Mouse (Mus musculus) hindbrain, embryonic 10.5 days (tissue): Measurements from ENCODE around the gene Gm10037. TPM values are rescaled to one million over a fixed set of nuclear protein-coding genes. Genes with fewer than 3 reads are reported as not detected.
A peak's percentile ranks its signal among the peaks of the same experiment; 100 is the strongest.
"Not testable (repeated sequence)": the region's sequence is repeated elsewhere in the genome, so short reads cannot be mapped to it uniquely, and the experiment has no call there.

Source experiments
- DNase-seq: peaks from one replicate; pipeline ENCODE4 v3.0.0-alpha.2; 2017; ENCODE audit warnings: low spot score
- H3K27ac ChIP-seq: fragments of 300-500 bp; sonication (generic); 2 replicates; pipeline ENCODE4 v1.5.1; 2016; ENCODE audit warnings: mild to moderate bottlenecking, moderate library complexity
- H3K27me3 ChIP-seq: fragments of 300-500 bp; sonication (generic); 2 replicates; pipeline ENCODE4 v1.6.1; 2016; ENCODE audit warnings: mild to moderate bottlenecking; ENCODE audit not compliant: poor library complexity, insufficient read depth, severe bottlenecking
- H3K36me3 ChIP-seq: fragments of 300-500 bp; sonication (generic); 2 replicates; pipeline ENCODE4 v1.6.1; 2016; ENCODE audit warnings: mild to moderate bottlenecking, moderate library complexity
- H3K4me1 ChIP-seq: fragments of 300-500 bp; sonication (generic); replicated peaks from 2 replicates; pipeline ENCODE4 v1.6.1; 2016; ENCODE audit warnings: mild to moderate bottlenecking
- H3K4me3 ChIP-seq: fragments of 300-500 bp; sonication (generic); 2 replicates; pipeline ENCODE4 v1.5.1; 2016; ENCODE audit warnings: mild to moderate bottlenecking, moderate library complexity
- H3K9me3 ChIP-seq: fragments of 300-500 bp; sonication (generic); 2 replicates; pipeline ENCODE4 v1.6.1; 2016; ENCODE audit warnings: mild to moderate bottlenecking, moderate library complexity
- WGBS: fragments of 180-500 bp; shearing (Covaris S2); methylation state at CpG from one replicate; pipeline ENCODE4 v1.1.7; 2016; 5-methylcytosine and 5-hydroxymethylcytosine counted together
- polyA plus RNA-seq: library from polyadenylated mRNA; unstranded; fragments of >200 nt; fragmentation: Nextera tagmentation; extraction: Ambion mirVana; gene quantifications from 2 replicates; pipeline ENCODE4 v1.2.1, GENCODE M21; 2016

The Gm10037 gene
- polyA plus RNA-seq = 1.6 and 2.2 TPM in 2 replicates

DNA sequence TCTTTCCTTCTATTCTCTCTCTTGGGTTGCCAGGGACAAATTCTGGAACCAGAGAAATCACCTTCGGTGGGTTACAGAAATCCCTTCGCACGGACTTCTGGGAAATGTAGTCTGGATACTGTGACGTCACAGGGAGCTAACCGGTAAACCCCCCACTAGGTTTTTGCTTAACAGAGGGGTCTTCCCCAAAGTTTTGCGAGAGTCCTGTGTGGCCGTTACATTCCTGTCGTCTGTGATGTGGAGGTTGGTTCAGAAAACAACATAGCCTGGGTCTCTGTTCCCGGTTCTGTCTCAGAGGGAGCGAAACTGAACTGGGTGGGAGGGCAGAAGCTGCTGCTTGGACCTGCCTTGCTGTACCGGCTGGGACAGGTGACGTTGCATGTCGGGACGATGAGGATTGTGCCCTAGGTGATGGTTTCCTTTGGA is at the start of gene Gm10037:
Gene Gm10037 (plus strand): TSS at position 196 of the 426 bp plus-strand sequence.
- 2% methylated on average over 14 of the region's 14 CpGs for WGBS
- peaks cover 14% of the 10 kb centered on the region for H3K36me3 ChIP-seq
- peak within 1 kb of the TSS; percentile 57 for H3K4me3 ChIP-seq
- peak; percentile 61 for DNase-seq
- 0 out of 2 replicates have a peak, but pooled peaks cover 2% of the 10 kb centered on the region for H3K4me1 ChIP-seq
- peaks cover 8% of the 10 kb centered on the region for H3K9me3 ChIP-seq
- H3K27me3 ChIP-seq = no peaks in the 10 kb centered on the region
- H3K27ac ChIP-seq = peak within 1 kb of the TSS; percentile 80

DNA sequence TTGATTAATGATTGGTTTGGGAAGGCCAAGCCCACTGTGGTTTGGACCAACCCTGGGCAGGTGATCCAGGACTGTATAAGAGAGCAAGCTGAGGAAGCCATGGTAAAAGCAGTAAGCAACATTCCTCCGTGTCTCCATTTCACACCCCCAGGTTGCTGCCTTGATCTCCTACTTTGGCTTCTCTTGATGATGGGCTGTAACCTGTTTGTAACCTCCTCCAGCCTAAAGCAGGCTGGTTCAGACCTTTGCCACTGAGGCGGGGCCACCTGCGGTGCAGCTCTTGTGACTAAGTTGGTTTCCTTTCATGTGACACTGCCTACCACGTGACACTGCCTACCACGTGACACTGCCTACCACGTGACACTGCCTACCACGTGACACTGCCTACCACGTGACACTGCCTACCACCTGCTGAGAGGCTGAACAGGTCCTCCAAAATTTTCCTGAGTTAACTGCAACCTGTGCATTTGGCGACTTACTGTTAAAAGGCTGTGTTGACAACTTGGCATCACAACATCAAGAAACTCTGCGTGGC is 38.9 kb upstream of the Gm10037 start:
- 92% methylated on average over 10 of the region's 10 CpGs for WGBS
- DNase-seq = no peak
- H3K4me3 ChIP-seq = no peak overlapping the region
- no peak overlapping the region for H3K27ac ChIP-seq
- no peaks in the 10 kb centered on the region for H3K4me1 ChIP-seq
- H3K27me3 ChIP-seq = no peaks in the 10 kb centered on the region
- H3K36me3 ChIP-seq = peaks cover 23% of the 10 kb centered on the region
- peaks cover 24% of the 10 kb centered on the region; the same call in 1 of the 2 replicates for H3K9me3 ChIP-seq

DNA sequence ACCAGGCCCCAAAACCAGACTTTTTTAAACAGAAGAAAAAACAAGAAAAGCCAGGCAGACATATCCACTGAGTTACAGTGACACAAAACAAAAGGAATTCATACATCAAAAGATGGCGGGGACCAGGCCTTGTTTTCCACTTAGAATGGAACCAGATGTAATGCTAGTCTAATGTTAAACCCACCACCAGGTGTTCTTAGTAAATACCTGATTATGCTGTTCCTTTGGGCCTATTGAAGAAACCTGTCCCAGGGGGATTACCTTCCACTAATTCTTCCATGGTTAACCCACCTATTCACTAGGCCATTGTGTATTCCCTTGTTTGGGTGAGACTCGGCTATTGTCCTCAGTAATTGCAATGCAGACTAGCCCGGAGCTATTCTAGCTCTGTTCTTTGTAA is 32.3 kb upstream of the Gm10037 start:
- H3K9me3 ChIP-seq = no peaks in the 10 kb centered on the region
- no peak for DNase-seq
- H3K4me3 ChIP-seq = no peak overlapping the region
- WGBS = 77% methylated on average over 3 of the region's 3 CpGs
- no peaks in the 10 kb centered on the region for H3K4me1 ChIP-seq
- no peaks in the 10 kb centered on the region for H3K27me3 ChIP-seq
- no peak overlapping the region for H3K27ac ChIP-seq
- no peaks in the 10 kb centered on the region for H3K36me3 ChIP-seq

DNA sequence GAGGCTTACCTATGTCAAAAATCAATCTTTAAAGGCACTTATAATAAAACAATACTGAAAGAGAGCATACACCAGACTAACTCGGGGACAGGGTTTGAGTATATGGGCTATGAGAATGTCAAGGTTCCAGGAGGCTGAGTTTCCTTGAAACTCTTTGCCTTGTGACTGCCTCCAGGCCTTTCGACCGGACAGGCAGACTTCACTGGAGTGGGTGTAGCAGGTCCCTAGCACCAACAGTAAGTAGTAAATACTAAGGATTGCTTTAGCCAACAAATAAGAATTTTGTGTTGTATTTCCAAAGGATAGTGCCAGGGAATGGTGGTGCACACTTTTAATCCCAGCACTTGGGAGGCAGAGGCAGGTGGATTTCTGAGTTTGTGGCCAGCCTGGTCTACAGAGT is 31.8 kb upstream of the Gm10037 start:
- WGBS = 87% methylated on average over 3 of the region's 3 CpGs
- H3K9me3 ChIP-seq = not testable (repeated sequence)

DNA sequence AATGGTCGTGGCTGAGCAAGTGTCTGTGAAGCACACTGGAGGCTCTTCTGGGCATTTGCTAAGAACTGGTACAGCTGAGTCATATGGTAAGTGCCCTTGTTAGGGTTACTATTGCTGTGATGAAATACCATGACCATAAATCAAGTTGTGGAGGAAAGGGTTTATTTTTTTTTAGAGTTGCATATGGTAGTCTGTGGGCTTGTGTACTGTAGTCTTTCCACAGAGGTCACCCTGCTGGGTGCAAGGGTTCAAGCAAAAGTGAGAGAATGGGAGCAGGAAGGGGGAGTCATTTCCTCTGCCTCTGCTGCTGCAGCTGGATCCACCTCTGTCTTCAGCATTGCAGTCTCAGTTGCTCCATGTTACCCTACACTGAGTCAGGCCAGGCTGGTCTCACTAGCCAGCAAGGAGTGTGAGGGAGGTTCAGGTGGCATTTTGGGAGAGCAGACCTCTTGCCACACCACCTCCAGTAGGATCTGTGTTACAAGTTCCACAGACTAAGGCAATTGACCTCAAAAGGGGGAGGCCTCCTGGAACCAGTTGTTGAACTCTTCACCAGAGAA is 19.2 kb upstream of the Gm10037 start:
- Histone ChIP-seq H3K27ac (no peak overlapping the region), H3K4me3 (no peak overlapping the region), H3K36me3 (peaks cover 4% of the 10 kb centered on the region; the same call in 1 of the 2 replicates), H3K27me3 (no peaks in the 10 kb centered on the region), H3K4me1 (0 out of 2 replicates have a peak, but pooled peaks cover 3% of the 10 kb centered on the region), H3K9me3 (peaks cover 4% of the 10 kb centered on the region)
- DNase-seq = no peak
- WGBS = 59% methylated on average over 1 of the region's 1 CpGs

More for the DNA sequence above, 31.8 kb upstream of the Gm10037 start:
- H3K36me3 ChIP-seq, H3K4me1 ChIP-seq, H3K4me3 ChIP-seq, H3K27me3 ChIP-seq, DNase-seq, H3K27ac ChIP-seq: not testable (repeated sequence)

DNA sequence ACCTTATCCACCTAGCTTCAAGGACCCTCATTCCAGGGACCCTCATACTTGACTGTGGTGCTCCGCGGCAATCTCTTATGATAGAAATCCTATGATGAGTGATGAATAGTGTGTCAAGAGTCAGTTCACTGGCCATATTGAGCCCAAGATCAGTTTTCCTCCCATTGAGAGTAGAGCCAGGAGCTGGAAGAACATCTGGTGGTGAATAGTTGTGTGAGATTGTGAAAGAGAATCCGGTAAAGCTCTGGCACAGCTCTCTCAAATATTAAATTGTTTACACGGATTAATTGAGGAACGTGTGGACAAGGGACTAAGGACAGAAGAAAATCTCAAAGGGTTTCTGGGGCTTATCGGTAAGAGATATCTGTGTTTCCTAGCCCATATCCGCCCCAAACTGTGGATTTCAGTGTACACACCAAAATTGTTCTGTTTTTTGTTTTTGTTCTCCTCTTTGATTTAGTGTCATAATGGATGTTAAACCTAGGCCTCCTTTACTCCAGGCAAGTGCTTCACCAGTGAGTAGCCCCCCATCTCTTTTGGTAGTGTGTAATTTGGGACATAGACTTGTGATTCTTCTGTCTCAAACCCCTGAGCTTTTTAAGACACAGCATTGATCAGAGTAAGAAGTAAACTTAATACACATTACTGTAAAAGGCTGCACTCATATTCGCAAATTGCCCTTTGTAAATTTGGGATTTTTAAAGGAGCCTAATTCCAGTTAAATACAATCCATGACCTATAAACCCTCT is 17.8 kb upstream of the Gm10037 start:
- Histone ChIP-seq H3K9me3 (peaks cover 10% of the 10 kb centered on the region), H3K27me3 (no peaks in the 10 kb centered on the region), H3K4me3 (peak overlapping the region; percentile 79), H3K36me3 (peaks cover 5% of the 10 kb centered on the region; the same call in 1 of the 2 replicates), H3K27ac (no peak overlapping the region), H3K4me1 (0 out of 2 replicates have a peak, but pooled peaks cover 3% of the 10 kb centered on the region)
- 77% methylated on average over 8 of the region's 8 CpGs for WGBS
- no peak for DNase-seq

DNA sequence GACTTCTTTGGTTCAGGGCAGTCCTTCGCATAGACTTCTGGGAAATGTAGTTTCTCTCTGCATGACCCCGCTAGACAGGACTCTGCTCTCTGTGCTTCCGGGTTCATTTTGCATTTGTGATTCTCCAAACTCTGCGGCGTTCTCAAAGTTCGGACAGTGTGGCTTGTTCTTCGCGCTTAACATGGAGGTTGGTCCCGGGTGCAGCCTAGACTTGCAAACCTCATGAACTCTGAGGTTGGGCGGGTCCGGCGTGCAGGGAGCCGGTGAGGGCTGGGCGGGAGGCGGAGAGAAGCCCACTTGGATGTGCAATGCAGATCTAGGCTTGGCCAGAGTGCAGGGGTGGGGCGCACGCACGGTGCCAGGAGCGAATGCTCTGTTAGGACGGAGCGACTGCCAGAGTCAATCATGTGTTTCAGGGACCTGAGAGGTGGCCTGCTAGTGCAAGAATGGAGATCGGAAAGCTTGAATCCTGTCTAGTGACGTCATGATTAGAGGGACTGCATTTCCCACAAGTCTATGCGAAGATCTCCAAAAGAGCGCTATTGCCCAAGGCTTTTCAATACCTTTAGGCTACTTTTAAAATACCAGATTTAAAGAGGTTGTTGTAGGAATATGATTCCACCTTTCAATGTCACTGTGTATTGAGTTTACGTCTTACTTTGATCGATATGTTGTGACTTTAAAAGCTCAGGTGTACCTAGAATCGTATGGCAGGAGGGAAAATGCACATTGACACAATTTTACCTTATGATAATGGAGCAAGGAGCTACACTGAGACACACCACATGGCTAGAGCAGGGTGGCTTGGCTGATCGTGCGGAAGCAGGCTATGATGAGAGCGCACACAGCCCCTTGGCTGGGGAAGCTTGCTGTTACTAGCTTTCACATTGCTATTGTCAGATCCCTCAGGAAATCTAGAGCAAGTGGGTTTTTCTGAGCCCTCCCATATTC is 16.9 kb upstream of the Gm10037 start, which contains the start of gene Zfp273:
Gene Zfp273 (plus strand): TSS at position 31 of the 951 bp plus-strand sequence.
- peaks cover 12% of the 10 kb centered on the region for H3K36me3 ChIP-seq
- DNase-seq = peak; percentile 85
- WGBS = 5% methylated on average over 31 of the region's 31 CpGs
- peak within 1 kb of the TSS; percentile 93 for H3K27ac ChIP-seq
- peak within 1 kb of the TSS; percentile 79 for H3K4me3 ChIP-seq
- H3K4me1 ChIP-seq = 0 out of 2 replicates have a peak, but pooled peaks cover 3% of the 10 kb centered on the region
- H3K9me3 ChIP-seq = peaks cover 14% of the 10 kb centered on the region
- H3K27me3 ChIP-seq = no peaks in the 10 kb centered on the region

DNA sequence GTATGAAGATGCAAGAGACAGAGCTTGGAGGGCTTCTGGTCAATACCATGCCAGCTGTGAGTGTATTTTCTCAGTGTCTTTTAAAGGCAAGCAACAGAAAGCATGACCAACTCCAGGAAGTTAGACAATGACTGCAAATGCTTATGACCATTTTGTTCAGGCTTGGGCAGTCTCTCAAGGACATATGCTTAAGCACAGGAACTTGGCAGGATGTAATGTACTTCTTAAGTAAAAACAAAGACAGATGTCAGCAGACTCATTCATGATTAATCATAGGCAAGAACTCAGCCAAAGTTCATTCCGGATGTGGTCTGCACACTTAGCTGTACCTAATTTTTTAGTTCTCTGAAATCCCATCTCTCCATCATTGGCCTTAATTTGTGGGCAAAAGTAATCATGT is 12.3 kb upstream of the Gm10037 start:
- 89% methylated on average over 1 of the region's 1 CpGs for WGBS
- no peak for DNase-seq
- H3K9me3 ChIP-seq = peaks cover 25% of the 10 kb centered on the region
- 0 out of 2 replicates have a peak, but pooled peaks cover 3% of the 10 kb centered on the region for H3K4me1 ChIP-seq
- no peaks in the 10 kb centered on the region for H3K27me3 ChIP-seq
- no peak overlapping the region for H3K4me3 ChIP-seq
- peaks cover 37% of the 10 kb centered on the region for H3K36me3 ChIP-seq
- no peak overlapping the region for H3K27ac ChIP-seq

DNA sequence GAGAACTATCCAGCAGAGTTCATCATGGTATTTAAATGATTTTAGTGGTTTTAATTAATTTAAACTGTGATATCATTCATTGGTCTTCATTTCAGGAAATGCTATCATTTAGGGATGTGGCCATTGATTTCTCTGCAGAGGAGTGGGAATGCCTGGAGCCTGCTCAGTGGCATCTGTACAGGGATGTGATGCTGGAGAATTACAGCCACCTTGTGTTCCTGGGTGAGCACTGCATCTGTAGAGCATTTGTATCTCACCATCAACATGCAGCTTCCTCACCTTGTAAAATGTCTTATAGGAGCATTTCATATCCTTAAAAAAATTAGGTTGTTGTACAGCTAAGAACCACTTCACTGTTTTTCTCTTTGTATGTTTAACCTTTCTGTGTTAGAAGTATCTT is 2.2 kb downstream of the Gm10037 start:
- not testable (repeated sequence) for H3K27ac ChIP-seq, DNase-seq, H3K4me1 ChIP-seq, H3K9me3 ChIP-seq, H3K36me3 ChIP-seq, H3K27me3 ChIP-seq, H3K4me3 ChIP-seq

DNA sequence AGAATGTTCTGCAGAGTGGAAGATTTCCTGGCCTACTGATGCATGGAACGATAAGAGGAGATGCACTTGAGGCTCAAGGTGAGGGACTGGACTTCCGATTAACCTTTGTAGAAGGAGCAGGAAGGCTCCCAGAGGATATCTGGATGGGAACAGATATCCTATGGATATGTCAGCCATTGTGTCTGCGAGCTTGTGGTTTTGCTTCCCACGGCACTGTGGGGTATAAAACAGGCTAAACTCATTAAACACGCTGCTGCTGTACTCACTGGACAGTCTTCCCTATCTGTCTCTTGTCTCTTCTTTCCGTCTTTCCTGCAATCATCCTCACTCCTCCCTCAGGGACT is 12.8 kb downstream of the Gm10037 start:
- Histone ChIP-seq H3K4me1 (peaks cover 9% of the 10 kb centered on the region), H3K27ac (peak overlapping the region; percentile 62), H3K36me3 (no peaks in the 10 kb centered on the region), H3K4me3 (peak overlapping the region; percentile 49), H3K9me3 (no peaks in the 10 kb centered on the region), H3K27me3 (no peaks in the 10 kb centered on the region)
- 45% methylated on average over 6 of the region's 6 CpGs for WGBS
- no peak for DNase-seq

DNA sequence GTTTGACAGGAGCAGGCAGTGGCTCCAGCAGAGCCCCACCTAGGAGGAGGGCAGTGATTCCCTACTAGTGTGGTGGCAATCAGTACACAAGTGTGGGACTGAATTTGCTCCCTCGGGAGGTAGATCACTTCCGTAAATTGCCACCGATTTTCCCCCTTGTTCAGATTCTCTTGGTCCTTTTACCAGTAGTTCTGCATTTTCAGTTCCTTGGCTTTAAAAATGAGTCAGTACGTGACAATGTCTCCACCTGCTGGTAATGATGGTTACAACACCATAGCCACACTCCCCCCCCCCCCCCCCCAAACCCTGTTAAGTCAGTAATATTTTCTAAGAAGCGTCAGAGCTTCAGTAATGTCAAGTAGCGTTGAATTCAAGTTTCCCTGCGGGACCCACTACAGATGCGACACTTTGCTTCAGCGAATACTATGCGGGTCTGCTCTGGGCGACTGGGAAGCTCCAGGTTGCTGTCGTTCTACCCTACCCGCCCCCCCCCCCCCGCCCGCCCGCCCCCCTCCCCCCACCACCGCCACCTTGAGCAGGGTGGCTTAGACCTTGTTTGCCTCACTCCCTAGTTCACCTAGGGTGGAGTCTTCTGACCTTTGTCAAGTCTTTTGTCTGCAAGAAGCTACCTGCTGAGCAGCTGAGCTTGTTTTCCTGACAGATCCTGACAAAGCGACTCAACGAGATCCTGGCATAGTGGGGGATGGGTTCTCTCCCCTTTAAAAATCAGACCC is 13.4 kb downstream of the Gm10037 start:
- Histone ChIP-seq H3K4me3 (peak overlapping the region; percentile 49), H3K27me3 (no peaks in the 10 kb centered on the region), H3K36me3 (no peaks in the 10 kb centered on the region), H3K4me1 (peaks cover 9% of the 10 kb centered on the region), H3K9me3 (no peaks in the 10 kb centered on the region), H3K27ac (peak overlapping the region; percentile 62)
- 1% methylated on average over 19 of the region's 19 CpGs for WGBS
- DNase-seq = peak; percentile 70

DNA sequence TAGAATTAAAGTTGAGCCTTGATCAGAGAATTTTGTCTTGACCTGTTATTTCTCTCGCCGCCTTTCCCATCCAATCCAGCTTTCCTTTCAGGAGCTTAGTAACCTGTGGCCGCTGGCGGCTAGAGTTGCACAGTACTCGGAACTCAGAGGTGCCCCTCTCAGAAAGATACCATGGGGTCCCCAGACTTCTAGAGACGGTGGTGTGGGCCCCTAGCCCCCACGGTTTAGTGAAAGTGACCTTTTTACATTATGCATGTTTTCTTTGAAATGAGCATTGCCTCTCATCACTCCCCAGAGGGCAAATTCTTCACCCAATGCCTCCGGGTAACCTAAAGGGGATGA is 13.9 kb downstream of the Gm10037 start:
- WGBS = 19% methylated on average over 8 of the region's 8 CpGs
- H3K4me1 ChIP-seq = peaks cover 9% of the 10 kb centered on the region

More for the DNA sequence above, 13.9 kb downstream of the Gm10037 start:
- no peak for DNase-seq
- H3K27ac ChIP-seq = peak overlapping the region; percentile 59
- H3K4me3 ChIP-seq = peak overlapping the region; percentile 49
- H3K27me3 ChIP-seq = no peaks in the 10 kb centered on the region
- H3K36me3 ChIP-seq = no peaks in the 10 kb centered on the region
- H3K9me3 ChIP-seq = no peaks in the 10 kb centered on the region
